Mouse (Mus musculus): Measurements from ENCODE around the gene Cnot9. TPM values are rescaled to one million over a fixed set of nuclear protein-coding genes. Genes with fewer than 3 reads are reported as not detected.
"Not testable (repeated sequence)": the region's sequence is repeated elsewhere in the genome, so short reads cannot be mapped to it uniquely, and the experiment has no call there.

The Cnot9 gene
- 10 to 100 TPM; 39.4 to 72.2 (median 52.6) TPM for polyA plus RNA-seq (2017; shearing (Covaris generic))

DNA sequence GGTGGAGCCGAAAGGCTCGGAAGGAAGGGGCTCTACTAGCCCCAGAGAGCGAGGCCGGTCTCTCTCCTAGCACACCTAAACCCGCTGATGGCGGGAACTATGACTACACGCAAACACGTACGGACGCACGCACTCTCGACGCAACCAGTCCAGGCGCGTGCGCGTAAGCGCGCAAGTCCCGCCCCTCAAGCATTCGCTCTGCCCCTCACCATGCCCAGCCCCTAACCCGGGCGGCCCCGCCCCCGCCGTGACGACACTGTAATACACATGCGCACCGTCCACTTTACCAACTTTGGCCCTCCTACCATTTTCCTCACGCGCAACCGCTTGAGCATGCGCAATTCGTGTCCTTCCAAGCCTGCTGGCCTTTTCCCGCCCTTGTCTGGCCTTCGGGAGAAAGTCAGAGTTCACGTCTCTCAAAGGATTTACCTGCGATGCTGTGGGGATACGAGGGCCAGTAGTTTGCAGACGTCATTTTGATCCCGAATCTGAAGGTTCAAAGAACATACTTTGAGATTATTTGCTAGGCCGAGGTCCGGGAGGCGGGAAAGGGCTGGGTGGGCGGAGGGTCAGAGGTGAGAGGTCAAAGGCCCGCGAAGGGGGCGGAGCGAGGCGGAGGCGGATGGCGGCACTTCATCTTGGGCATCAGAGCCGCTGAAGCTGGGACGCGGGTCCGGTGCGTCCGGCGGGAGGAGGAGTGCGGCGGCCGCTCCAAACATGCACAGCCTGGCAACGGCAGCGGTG, at the start of gene Cnot9:
Gene Cnot9, plus strand, starts transcription at position 338 of the 744 bp plus-strand sequence.
- peak; percentile 98 for ATAC-seq

DNA sequence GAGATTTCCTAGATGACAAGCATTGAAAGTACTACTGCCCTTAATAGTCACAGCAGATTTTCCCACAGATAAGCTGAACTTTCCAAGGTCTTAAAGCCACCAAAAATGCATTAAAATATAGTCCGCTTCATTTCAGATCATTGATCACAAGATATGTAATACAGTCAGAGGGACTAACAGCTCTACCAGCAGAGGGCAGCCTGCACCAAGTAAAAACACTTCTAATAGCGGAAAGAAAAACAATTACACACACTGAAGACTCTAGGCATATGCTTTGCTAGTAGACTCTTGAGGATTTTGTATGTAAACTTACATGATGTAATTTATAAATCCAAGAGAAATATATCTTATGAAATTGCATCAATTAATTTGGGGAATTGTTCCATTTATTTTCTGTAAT, 45.6 kb upstream of the Cnot9 start:
- peak; percentile 52 for ATAC-seq

DNA sequence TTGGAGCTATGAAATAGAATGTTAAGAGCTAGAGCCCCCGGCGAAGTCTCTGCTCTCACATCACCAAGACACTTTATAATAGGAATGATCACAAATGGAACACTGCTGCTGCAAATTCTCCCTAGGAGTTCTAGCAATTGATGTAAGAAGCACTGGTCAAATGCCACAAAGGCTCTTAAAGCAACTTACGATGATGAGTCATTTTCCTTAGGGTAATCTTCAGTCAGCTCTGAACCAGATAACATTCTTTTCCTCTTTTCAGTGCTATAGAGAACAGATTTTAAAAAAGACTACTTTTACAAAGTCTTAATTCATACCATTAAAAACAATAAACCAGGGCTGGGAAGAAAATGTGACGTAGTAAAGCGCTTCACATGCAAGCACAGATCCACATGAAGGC, 20.1 kb upstream of the Cnot9 start:
- ATAC-seq, result no peak

DNA sequence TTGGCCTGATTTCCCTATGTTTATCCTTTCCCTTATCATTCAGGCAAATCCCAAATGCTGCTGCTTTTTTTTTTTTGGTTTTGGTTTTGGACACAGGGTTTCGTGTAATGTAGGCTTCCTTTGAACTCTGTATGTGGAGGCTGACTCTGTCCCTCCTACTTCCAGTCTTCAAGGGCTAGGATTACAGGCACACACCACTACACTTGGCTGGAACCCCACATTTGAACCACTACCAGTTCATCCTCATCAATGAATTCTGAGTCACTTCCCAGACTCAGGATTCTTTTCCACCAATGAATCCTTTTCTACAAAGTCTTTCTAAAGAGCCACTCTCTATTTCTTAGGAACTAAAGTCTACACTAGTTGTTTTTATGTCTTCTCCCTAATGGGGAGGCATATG, 4.8 kb upstream of the Cnot9 start:
- no peak for ATAC-seq

DNA sequence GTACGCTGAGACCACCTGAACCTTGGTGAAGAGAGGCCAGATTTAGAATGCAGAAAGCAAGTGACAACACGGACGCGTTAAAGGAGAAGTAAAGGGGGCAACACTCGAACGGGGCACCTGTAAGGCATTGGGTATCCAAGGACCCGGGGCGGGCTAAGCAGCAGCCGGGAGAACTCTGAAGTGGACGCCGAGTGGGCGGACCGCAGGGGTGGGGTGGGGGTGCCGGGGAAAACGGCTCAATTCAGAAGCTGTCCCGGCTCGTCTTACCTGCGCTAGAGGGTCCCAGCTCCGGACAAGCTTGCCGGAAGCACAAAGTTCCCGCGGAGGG, 501 bp upstream of the Cnot9 start:
- ATAC-seq, result no peak

DNA sequence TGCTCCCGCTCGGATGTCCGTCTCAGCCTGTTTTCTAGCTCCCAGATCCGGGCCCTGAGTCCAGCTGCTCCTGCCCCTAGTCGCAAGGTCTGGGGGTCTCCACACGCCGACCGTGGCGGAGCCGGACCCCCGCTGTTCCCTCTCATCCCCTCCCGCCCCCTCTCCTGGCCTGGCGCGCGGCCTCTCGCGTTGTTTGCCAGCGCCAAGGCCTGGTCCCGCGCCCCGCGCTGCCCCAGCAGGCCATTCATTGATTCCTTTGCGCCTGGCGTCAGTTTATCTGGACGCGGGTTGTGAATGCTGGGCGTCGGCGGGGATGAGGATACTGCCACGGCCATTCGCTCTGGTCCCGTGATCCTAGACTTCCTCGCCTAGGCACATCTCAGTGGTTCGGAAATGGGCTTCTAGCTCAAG, 618 bp downstream of the Cnot9 start:
- no peak for ATAC-seq

DNA sequence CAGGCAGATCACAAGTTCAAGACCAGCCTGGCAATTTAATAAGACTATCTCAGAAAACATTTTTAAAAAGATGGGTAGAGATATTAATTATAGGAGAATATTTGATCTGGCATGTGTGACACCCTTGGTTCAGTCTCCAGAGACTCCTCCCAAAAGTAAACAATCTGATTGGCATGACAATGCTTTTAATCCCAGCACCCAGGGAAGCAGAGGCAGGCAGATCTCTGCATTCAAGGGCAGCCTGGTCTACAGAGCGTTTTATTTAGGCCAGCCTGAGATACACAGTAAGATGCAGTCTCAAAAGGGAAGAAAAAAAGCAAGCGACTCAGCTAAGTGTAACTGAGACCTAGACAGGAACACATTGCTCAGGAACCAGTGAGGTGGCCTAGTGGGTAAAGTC, 1.9 kb downstream of the Cnot9 start:
- no peak for ATAC-seq

DNA sequence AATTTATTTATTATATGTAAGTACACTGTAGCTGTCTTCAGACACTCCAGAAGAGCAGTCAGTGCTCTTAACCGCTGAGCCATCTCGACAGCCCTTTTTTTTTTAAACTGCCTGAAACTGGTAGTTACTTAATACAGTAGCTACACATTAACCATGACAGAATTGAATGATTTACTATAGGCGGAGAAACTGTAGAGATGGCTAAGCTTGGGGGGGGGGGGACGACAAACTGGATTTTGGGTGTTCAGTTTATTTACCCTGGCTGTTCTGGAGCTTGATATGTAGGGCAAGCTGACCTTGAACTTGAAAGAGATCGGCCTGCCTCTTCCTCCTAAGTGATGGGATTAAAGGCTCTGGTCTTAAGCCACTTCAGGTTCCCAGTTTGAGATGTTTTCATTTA, 5.4 kb downstream of the Cnot9 start:
- ATAC-seq, result no peak

DNA sequence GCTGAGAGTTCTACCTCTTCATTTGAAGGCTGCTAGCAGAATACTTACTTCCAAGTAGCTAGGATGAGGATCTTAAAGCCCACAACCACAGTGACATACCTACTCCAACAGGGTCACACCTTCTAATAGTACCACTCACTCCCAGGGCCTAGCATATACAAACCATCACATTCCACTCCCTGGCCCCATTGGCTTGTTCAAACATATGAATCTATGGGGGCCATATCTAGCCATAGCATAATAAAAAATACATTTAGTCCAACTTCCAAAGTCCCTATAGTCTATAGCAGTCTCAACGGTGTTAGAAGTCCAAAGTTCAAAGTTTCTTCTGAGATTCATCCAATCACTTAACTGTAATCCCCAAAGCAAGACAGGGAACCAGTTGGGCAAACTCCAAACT, 7.1 kb downstream of the Cnot9 start:
- not testable (repeated sequence) for ATAC-seq

DNA sequence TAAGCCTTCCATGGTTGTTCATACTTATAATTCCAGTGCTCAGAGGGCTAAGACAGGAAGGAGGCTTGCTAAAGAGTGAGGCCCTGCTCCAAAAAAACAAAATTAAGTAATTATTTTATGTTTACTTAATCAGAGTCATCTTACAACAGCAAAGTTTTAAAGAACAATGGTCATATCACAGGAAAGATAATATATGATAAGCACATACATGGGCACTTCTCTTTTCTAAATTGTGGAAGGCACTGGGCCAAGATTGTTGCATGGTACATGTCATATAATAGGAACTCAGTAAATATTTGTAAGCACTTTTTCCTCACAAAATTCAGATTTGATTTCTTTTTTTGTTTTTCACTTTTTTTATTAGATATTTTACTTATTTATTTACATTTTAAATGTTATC, 14.0 kb downstream of the Cnot9 start:
- ATAC-seq, result no peak

DNA sequence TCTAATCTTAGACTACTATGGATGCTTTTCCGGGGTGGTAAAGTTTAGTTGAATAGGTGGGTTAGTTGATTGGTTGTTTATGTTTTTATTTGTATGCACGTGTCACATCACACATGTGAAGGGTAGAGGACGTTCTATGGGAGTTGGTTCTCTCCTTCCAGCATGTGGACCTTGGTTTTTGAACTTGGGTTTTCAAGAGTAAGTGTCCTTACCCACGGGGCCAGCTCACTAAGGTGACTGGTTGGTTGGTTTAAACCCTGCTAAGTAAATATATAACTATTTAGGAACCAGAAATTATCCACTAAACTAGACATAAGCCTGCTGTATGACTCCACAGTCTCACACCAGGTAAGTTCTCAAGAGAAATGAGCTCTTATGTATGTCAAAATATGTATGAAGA, 18.9 kb downstream of the Cnot9 start:
- no peak for ATAC-seq

DNA sequence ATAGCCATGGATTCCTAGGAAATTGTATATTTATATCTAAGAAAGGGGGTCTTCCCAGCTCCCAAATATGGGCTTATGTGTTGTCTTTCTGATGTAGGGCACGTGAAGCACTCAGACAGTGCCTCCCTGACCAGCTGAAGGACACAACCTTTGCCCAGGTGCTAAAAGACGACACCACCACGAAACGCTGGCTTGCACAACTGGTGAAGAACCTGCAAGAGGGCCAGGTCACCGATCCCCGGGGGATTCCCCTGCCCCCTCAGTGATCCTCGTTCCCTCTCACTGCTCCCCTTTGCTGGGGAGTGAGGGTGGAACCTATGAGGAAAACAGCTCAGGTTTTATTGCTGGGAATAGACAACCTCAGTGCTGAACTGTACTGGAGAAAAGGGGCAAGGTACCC, 22.7 kb downstream of the Cnot9 start:
- ATAC-seq, result no peak

DNA sequence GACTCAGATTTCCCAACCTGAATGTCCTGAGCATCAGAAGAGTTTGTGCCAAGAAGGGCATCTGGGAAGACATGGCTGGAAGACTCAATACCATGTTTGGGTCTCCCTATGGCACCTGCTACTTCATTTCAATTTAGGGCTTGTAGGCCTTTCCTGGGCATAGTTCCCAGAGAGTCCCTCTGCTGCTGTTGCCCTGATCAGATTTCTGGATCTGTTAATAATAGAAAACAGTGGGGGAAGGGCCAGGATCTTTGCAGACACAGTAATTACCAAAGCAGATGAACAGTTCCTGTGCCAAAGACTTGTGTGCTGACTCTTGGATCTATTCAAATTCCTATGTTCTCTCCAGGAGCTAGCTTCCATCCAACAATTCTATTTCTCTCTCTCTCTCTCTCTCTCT, 32.8 kb downstream of the Cnot9 start:
- no peak for ATAC-seq

DNA sequence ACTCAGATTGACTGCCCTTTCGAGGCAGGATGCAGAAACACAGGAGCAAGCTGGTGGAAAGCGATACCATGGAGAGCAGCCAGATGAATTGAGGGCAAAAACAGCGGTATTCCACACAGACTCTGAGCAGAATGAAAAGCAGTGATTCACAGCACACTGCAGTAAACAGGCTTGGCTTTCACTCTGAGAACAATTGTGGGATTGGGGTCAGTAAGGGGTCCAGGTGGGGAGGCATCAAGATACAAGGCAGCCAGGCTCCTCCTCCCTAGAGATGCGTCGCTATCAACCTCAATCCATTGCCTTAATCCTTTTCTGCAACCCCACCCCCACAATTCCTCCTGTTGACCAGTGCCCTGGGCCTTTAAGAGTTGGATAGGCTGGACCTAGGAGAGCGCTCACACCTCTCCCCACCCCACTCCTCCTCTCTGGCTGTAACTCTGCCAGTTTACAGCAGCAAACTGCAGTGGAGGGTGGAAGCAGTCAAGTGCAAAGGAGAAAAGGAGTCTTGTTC, 36.6 kb downstream of the Cnot9 start, which contains the start of gene Plcd4:
Gene Plcd4, plus strand, starts transcription at position 438 of the 511 bp plus-strand sequence.
- ATAC-seq, result no peak

DNA sequence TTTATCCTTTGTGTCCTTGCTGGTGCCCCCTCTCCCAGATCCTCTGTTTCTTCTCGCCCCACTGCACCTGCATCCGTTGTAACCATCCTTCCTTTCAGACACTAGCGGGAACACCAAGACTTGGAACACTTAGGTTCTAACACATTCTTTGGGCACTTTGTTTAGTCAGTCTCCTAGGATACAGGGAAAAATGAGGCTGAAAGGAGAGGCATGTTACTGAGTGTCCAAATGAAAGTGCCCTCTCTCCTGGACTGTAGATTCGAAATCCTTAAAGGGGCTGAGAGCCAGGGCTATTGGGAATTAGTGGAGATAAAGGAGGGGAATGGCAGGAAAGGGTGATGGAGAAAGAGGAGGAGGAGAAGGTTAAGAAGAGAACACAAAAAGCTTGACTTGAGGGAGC, 38.3 kb downstream of the Cnot9 start, which contains the start of gene Usp37:
Gene Usp37, minus strand, starts transcription at position 101 of the 400 bp plus-strand sequence.
- ATAC-seq, result no peak

DNA sequence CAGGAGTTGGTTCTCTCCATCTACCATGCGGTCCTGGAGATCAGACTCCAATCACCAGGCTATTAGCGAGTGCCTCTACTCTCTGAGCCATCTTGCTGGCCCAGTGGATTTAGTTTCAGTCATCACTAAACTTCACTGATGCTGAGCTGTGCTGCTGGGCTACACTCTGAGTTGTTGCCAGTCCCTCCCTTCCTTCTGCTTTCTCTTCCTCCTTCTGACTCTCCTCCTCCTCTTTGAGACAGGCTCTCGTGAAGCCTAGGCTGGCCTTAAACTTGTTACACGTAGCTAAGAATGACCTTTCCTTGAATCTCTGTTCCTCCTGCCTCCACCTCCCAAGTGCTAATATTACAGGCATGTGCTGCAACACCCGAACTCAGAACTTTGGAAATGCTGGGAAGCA, 53.2 kb downstream of the Cnot9 start:
- no peak for ATAC-seq

DNA sequence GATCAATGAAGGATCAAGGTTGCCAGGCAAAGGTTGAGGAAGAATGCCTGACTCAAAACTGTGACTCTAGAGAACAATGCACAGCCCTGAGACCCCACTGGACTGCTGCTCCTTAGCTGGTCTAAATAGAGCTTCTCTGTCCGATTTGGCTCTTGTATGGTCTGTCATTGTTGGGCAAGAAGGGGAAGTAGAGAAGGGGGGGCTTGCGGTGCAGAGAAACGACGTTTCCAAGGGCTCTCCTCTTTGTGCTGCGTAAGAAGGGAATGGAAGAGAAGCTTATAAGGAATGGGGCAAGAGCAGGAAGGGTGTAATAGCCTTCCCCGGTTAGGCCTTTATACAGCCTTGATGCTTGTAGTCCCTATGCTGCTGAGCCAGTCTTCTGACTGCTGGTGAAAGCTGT, 60.0 kb downstream of the Cnot9 start:
- no peak for ATAC-seq

DNA sequence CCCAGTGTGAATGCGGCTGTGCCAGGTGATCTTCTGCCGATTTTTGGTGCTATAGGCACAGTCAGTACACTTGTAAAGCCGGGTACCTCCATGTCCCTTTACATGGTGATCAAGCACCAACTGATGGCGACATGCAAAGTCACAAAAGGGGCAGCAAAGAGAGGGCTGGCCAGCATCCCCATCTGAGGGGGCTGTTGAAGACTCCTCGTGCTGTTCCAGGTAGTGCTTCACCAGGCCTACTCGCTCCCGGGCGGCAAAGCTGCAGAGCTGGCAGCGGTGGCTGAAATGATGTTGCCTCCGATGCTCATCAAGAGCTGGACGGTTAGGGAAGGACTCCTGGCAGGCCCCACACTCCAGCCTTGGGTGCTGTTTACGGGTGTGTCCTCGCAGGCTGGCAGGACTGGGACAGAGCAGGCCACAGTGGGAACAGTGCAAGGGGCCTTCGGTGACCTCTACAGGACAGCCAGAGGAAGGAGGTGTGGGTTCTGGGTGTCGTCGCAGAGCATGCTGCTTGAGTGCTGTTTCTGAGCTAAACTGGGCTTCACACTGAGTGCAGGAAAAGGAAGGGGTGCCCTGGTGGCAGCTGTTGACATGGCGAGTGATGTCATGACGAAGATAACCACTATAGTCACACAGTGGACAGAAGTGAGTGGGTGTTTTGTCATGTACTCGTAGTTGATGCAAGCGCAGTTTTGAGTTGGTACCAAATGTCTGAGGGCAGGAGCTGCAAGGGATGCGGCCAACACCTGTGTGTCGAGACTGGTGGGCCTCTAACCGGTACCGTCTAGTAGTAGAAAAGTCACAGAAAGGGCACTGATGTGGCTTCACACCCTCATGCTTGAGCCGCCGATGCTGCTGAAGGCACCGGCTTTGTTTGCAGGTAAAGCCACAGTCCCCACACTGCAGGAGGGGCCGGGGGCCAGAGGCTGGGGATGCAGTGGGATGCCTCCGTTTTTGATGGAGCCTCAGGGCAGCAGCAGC, 64.2 kb downstream of the Cnot9 start:
- ATAC-seq, result no peak

Other genes with a start within 250 kb of the Cnot9 start
- under 1 TPM in 1 of 3 experiments, not detected in 2; 0.34 TPM for gene Gpbar1, start 227.5 kb upstream of the Cnot9 start, polyA plus RNA-seq (2017; shearing (Covaris generic))
- 100 to 1,000 TPM; 150 to 222 (median 210) TPM for gene Aamp, start 221.3 kb upstream of the Cnot9 start, polyA plus RNA-seq (2017; shearing (Covaris generic))
- gene Pnkd, start 221.1 kb upstream of the Cnot9 start, polyA plus RNA-seq (2017; shearing (Covaris generic)), result 100 to 1,000 TPM in 1 of 3 experiments, 10 to 100 TPM in 2; 90.4 to 101 (median 95.6) TPM
- 10 to 100 TPM; 15.7 to 27.4 (median 17.9) TPM for gene Tmbim1, start 200.4 kb upstream of the Cnot9 start, polyA plus RNA-seq (2017; shearing (Covaris generic))
- gene Catip, start 143.9 kb upstream of the Cnot9 start, polyA plus RNA-seq (2017; shearing (Covaris generic)), result not detected
- 1 to 10 TPM in 2 of 3 experiments, under 1 TPM in 1; 0.97 to 1.7 (median 1.3) TPM for gene Slc11a1, start 130.9 kb upstream of the Cnot9 start, polyA plus RNA-seq (2017; shearing (Covaris generic))
- 10 to 100 TPM; 28.8 to 39.0 (median 36.1) TPM for gene Ctdsp1, start 114.5 kb upstream of the Cnot9 start, polyA plus RNA-seq (2017; shearing (Covaris generic))
- gene Vil1, start 96.7 kb upstream of the Cnot9 start, polyA plus RNA-seq (2017; shearing (Covaris generic)), result under 1 TPM in 2 of 3 experiments, not detected in 1; 0.26 to 0.41 TPM
- gene Plcd4, start 36.8 kb downstream of the Cnot9 start, polyA plus RNA-seq (2017; shearing (Covaris generic)), result 1 to 10 TPM; 1.1 to 5.6 (median 2.5) TPM
- gene Usp37, start 38.2 kb downstream of the Cnot9 start, polyA plus RNA-seq (2017; shearing (Covaris generic)), result 10 to 100 TPM; 29.2 to 30.1 (median 29.4) TPM
- gene Zfp142, start 82.2 kb downstream of the Cnot9 start, polyA plus RNA-seq (2017; shearing (Covaris generic)), result 10 to 100 TPM in 2 of 3 experiments, 1 to 10 TPM in 1; 8.3 to 20.9 (median 11.0) TPM
- gene Bcs1l, start 82.2 kb downstream of the Cnot9 start, polyA plus RNA-seq (2017; shearing (Covaris generic)), result 10 to 100 TPM; 11.1 to 16.0 (median 15.5) TPM
- gene Rnf25, start 95.3 kb downstream of the Cnot9 start, polyA plus RNA-seq (2017; shearing (Covaris generic)), result 10 to 100 TPM; 19.2 to 25.0 (median 22.0) TPM
- not detected for gene Stk36, start 95.4 kb downstream of the Cnot9 start, polyA plus RNA-seq (2017; shearing (Covaris generic))
- gene Ttll4, start 155.7 kb downstream of the Cnot9 start, polyA plus RNA-seq (2017; shearing (Covaris generic)), result 10 to 100 TPM in 2 of 3 experiments, 1 to 10 TPM in 1; 8.1 to 15.9 (median 14.8) TPM
- gene Cyp27a1, start 207.5 kb downstream of the Cnot9 start, polyA plus RNA-seq (2017; shearing (Covaris generic)), result 1 to 10 TPM in 1 of 3 experiments, not detected in 2; 1.4 TPM
- gene Prkag3, start 243.2 kb downstream of the Cnot9 start, polyA plus RNA-seq (2017; shearing (Covaris generic)), result not detected

Data from inflammation-experienced regulatory T-cells, adult 6 months (primary cell).